Mouse (Mus musculus) right cerebral cortex, adult 18-20 months (tissue): Measurements from ENCODE around the gene Rps28.

ENCODE experiments used
- DNase-seq: peaks from one replicate; pipeline ENCODE4 v3.0.0; 2022; ENCODE audit warnings: mixed read lengths

Rps28 gene

DNA sequence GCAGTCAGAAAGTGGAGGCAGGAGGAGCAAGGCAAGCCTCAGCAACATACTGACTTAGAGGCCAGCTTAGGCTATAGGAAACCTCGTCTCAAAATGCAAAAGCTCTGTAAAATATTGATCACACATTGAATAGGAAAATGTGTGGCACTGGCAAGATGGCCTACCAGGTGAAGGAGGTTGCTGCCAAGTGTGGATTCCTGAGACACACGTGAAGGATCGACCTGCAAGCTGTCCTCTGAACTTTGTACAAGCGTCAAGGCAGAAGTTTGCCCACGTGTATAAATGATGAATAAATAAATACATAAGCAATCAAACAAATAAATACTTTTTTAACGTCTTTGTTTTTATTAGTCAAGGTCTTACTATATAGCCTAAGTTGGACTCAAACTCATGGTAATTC, 50.9 kb downstream of the Rps28 start:
- no peak for DNase-seq

DNA sequence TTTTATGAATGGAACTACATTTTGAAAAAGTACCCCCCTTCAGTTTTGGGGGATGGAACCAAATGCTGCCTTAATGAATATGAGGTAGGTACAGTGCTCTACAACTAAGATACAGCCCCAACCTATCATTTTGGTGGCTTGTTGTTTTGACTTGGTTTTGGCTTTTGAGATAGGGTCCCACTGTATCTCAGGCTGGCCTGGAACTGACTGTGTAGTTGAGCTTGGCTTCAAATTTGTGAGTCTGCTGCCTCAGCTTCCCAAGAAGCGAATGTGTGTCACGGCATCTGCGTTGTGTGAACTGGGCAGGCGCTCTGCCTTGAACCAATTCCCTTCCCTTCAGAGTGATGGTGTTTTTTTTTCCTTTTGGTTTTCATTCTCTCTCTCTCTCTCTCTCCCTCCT, 52.7 kb downstream of the Rps28 start:
- no peak for DNase-seq
